Mouse (Mus musculus): ENCODE data around the gene Gpr1. TPM values are rescaled to one million over a fixed set of nuclear protein-coding genes. Genes with fewer than 3 reads are reported as not detected.
"Not testable (repeated sequence)": the region's sequence is repeated elsewhere in the genome, so short reads cannot be mapped to it uniquely, and the experiment has no call there.

Gpr1 gene
- polyA plus RNA-seq, 1 experiment from 2014 or later = 0.33 TPM

GRCm38 (mm10) chr1:63175853-63176252 is 38.5 kb downstream of the Gpr1 start:
- Histone ChIP-seq H3K9me3 (no peaks in the 10 kb centered on the region), H3K27me3 (no peaks in the 10 kb centered on the region), H3K36me3 (peaks cover 31% of the 10 kb centered on the region), H3K27ac (replicated peaks) (peak overlapping the region; percentile 90), H3K4me2 (replicated peaks) (peak overlapping the region; percentile 53), H3K4me1 (peaks cover 26% of the 10 kb centered on the region), H3K4me3 (peak overlapping the region; percentile 90), H3K9ac (replicated peaks) (peak overlapping the region; percentile 94)
- no peak for ATAC-seq (replicated peaks)
- WGBS = 11% methylated on average over 11 of the region's 11 CpGs

- Histone ChIP-seq H3K27ac (replicated peaks) (no peak overlapping the region), H3K4me3 (no peak overlapping the region), H3K4me1 (no peaks in the 10 kb centered on the region), H3K9ac (replicated peaks) (no peak overlapping the region), H3K27me3 (no peaks in the 10 kb centered on the region), H3K9me3 (no peaks in the 10 kb centered on the region), H3K36me3 (peaks cover 61% of the 10 kb centered on the region), H3K4me2 (replicated peaks) (no peak overlapping the region)
- ATAC-seq (replicated peaks) = no peak
- WGBS = 86% methylated on average over 2 of the region's 2 CpGs
These were observed 45.7 kb downstream of the Gpr1 start for GRCm38 (mm10) chr1:63168638-63169037.

- no peak for ATAC-seq (replicated peaks)
- Histone ChIP-seq H3K9me3 (no peaks in the 10 kb centered on the region), H3K36me3 (peaks cover 46% of the 10 kb centered on the region), H3K9ac (replicated peaks) (no peak overlapping the region), H3K27ac (replicated peaks) (no peak overlapping the region), H3K4me1 (no peaks in the 10 kb centered on the region), H3K27me3 (no peaks in the 10 kb centered on the region), H3K4me3 (no peak overlapping the region), H3K4me2 (replicated peaks) (no peak overlapping the region)
- WGBS = 96% methylated on average over 13 of the region's 13 CpGs
These were observed 74.1 kb downstream of the Gpr1 start for GRCm38 (mm10) chr1:63140231-63140630.

GRCm38 (mm10) chr1:63138586-63138985 is 75.8 kb downstream of the Gpr1 start:
- not testable (repeated sequence) for H3K4me2 ChIP-seq (replicated peaks); H3K27ac ChIP-seq (replicated peaks); H3K27me3 ChIP-seq; H3K4me1 ChIP-seq; H3K9me3 ChIP-seq; H3K4me3 ChIP-seq; ATAC-seq (replicated peaks); H3K9ac ChIP-seq (replicated peaks)
- WGBS = 96% methylated on average over 1 of the region's 1 CpGs
- peaks cover 30% of the 10 kb centered on the region for H3K36me3 ChIP-seq

- Histone ChIP-seq H3K4me3 (no peak overlapping the region), H3K27me3 (no peaks in the 10 kb centered on the region), H3K9ac (replicated peaks) (no peak overlapping the region), H3K9me3 (no peaks in the 10 kb centered on the region), H3K36me3 (peaks cover 26% of the 10 kb centered on the region), H3K4me2 (replicated peaks) (no peak overlapping the region), H3K4me1 (no peaks in the 10 kb centered on the region), H3K27ac (replicated peaks) (no peak overlapping the region)
- no peak for ATAC-seq (replicated peaks)
- 84% methylated on average over 2 of the region's 2 CpGs for WGBS
These were observed 76.4 kb downstream of the Gpr1 start for GRCm38 (mm10) chr1:63137971-63138370.

- Histone ChIP-seq H3K27ac (replicated peaks) (no peak overlapping the region), H3K4me3 (no peak overlapping the region), H3K9ac (replicated peaks) (no peak overlapping the region), H3K9me3 (no peaks in the 10 kb centered on the region), H3K36me3 (peaks cover 7% of the 10 kb centered on the region; the same call in 1 of the 2 replicates), H3K4me1 (no peaks in the 10 kb centered on the region), H3K27me3 (no peaks in the 10 kb centered on the region), H3K4me2 (replicated peaks) (no peak overlapping the region)
- WGBS = 86% methylated on average over 3 of the region's 3 CpGs
- ATAC-seq (replicated peaks) = no peak
These were observed 79.8 kb downstream of the Gpr1 start for GRCm38 (mm10) chr1:63134530-63134929.

Small RNA genes lying within 50 kb of the gene (microRNA-seq; reads per million reads assigned to microRNA genes)
- gene Gm24557 (not detected), gene Gm27512 (not detected)

Other genes starting within 250 kb of the Gpr1 start
- 9.0 and 9.3 TPM in 2 replicates for gene Ino80d, start 99.9 kb downstream of the Gpr1 start, polyA plus RNA-seq (2015; fragmentation: Nextera tagmentation; extraction: Ambion mirVana)
- gene Eef1b2, start 37.7 kb downstream of the Gpr1 start, polyA plus RNA-seq (2015; fragmentation: Nextera tagmentation; extraction: Ambion mirVana) = 438 and 464 TPM in 2 replicates
- gene Ndufs1, start 37.7 kb downstream of the Gpr1 start, polyA plus RNA-seq (2015; fragmentation: Nextera tagmentation; extraction: Ambion mirVana) = 116 and 118 TPM in 2 replicates
- gene Zdbf2, start 58.7 kb upstream of the Gpr1 start, polyA plus RNA-seq (2015; fragmentation: Nextera tagmentation; extraction: Ambion mirVana) = 30.4 and 34.8 TPM in 2 replicates
- 10.2 and 10.6 TPM in 2 replicates for gene Adam23, start 231.3 kb upstream of the Gpr1 start, polyA plus RNA-seq (2015; fragmentation: Nextera tagmentation; extraction: Ambion mirVana)